Mouse (Mus musculus) forebrain, embryonic 15.5 days (tissue): Measurements from ENCODE around the gene Vav2. TPM values are rescaled to one million over a fixed set of nuclear protein-coding genes. Genes with fewer than 3 reads are reported as not detected.

Source experiments
- ATAC-seq: fragments of 200-750 bp; cut with Nextera tagmentation; replicated peaks from 2 replicates; pipeline ENCODE4 v1.8.0; 2017; ENCODE audit warnings: mild to moderate bottlenecking, moderate TSS enrichment, moderate library complexity
- H3K27ac ChIP-seq: fragments of 300-500 bp; sonication (generic); replicated peaks from 2 replicates; pipeline ENCODE4 v1.5.1; 2015; ENCODE audit warnings: mild to moderate bottlenecking, inconsistent platforms
- H3K27me3 ChIP-seq: fragments of 300-500 bp; sonication (generic); 2 replicates; pipeline ENCODE4 v1.6.1; 2015; ENCODE audit warnings: inconsistent platforms
- H3K36me3 ChIP-seq: fragments of 300-500 bp; sonication (generic); 2 replicates; pipeline ENCODE4 v1.6.1; 2015; ENCODE audit warnings: mild to moderate bottlenecking, inconsistent platforms
- H3K4me1 ChIP-seq: fragments of 300-500 bp; sonication (generic); 2 replicates; pipeline ENCODE4 v1.6.1; 2015; ENCODE audit warnings: inconsistent platforms
- H3K4me2 ChIP-seq: fragments of 300-500 bp; sonication (generic); replicated peaks from 2 replicates; pipeline ENCODE4 v1.6.1; 2015; ENCODE audit warnings: mild to moderate bottlenecking, inconsistent platforms
- H3K4me3 ChIP-seq: fragments of 300-500 bp; sonication (generic); 2 replicates; pipeline ENCODE4 v1.5.1; 2015; ENCODE audit warnings: mild to moderate bottlenecking, inconsistent platforms
- H3K9ac ChIP-seq: fragments of 300-500 bp; sonication (generic); replicated peaks from 2 replicates; pipeline ENCODE4 v1.6.1; 2015; ENCODE audit warnings: mild to moderate bottlenecking, inconsistent platforms
- H3K9me3 ChIP-seq: fragments of 300-500 bp; sonication (generic); 2 replicates; pipeline ENCODE4 v1.6.1; 2016; ENCODE audit warnings: inconsistent platforms
- WGBS: fragments of 180-500 bp; shearing (Covaris S2); methylation state at CpG from one replicate; pipeline ENCODE4 v1.1.7; 2015; ENCODE audit warnings: mixed read lengths; 5-methylcytosine and 5-hydroxymethylcytosine counted together
- polyA plus RNA-seq: library from polyadenylated mRNA; unstranded; fragments of >200 nt; fragmentation: Nextera tagmentation; extraction: Ambion mirVana; gene quantifications from 2 replicates; pipeline ENCODE4 v1.2.1, GENCODE M21; 2015

Vav2 gene
- polyA plus RNA-seq, 1 experiment from 2014 or later, result 13.9 TPM

GRCm38 (mm10) chr2:27375141-27375540 lies 51.7 kb downstream of the Vav2 start:
- H3K9me3 ChIP-seq, result no peaks in the 10 kb centered on the region
- no peak overlapping the region for H3K4me3 ChIP-seq
- no peak overlapping the region for H3K4me2 ChIP-seq
- ATAC-seq, result no peak
- 0 out of 2 replicates have a peak overlapping the region, but pooled peaks have one; percentile 1 for H3K27ac ChIP-seq
- peaks cover 44% of the 10 kb centered on the region for H3K4me1 ChIP-seq
- no peak overlapping the region for H3K9ac ChIP-seq
- 12% methylated on average over 3 of the region's 3 CpGs for WGBS
- no peaks in the 10 kb centered on the region for H3K36me3 ChIP-seq
- no peaks in the 10 kb centered on the region for H3K27me3 ChIP-seq

GRCm38 (mm10) chr2:27373349-27373748 lies 53.5 kb downstream of the Vav2 start:
- no peaks in the 10 kb centered on the region for H3K27me3 ChIP-seq
- no peak overlapping the region for H3K4me3 ChIP-seq
- 53% methylated on average over 12 of the region's 12 CpGs for WGBS
- no peak overlapping the region for H3K27ac ChIP-seq
- H3K9me3 ChIP-seq, result no peaks in the 10 kb centered on the region
- H3K4me1 ChIP-seq, result peaks cover 41% of the 10 kb centered on the region
- H3K36me3 ChIP-seq, result no peaks in the 10 kb centered on the region
- no peak overlapping the region for H3K9ac ChIP-seq
- H3K4me2 ChIP-seq, result no peak overlapping the region
- ATAC-seq, result no peak

GRCm38 (mm10) chr2:27371450-27371849 lies 55.4 kb downstream of the Vav2 start:
- H3K9me3 ChIP-seq, result no peaks in the 10 kb centered on the region
- H3K4me3 ChIP-seq, result no peak overlapping the region
- WGBS, result 91% methylated on average over 2 of the region's 2 CpGs
- H3K27me3 ChIP-seq, result no peaks in the 10 kb centered on the region
- no peak overlapping the region for H3K27ac ChIP-seq
- ATAC-seq, result no peak
- no peak overlapping the region for H3K4me2 ChIP-seq
- peaks cover 22% of the 10 kb centered on the region for H3K4me1 ChIP-seq
- H3K9ac ChIP-seq, result no peak overlapping the region
- no peaks in the 10 kb centered on the region for H3K36me3 ChIP-seq

- no peak overlapping the region for H3K4me3 ChIP-seq
- no peaks in the 10 kb centered on the region for H3K36me3 ChIP-seq
- no peak overlapping the region for H3K9ac ChIP-seq
- H3K4me1 ChIP-seq, result peaks cover 6% of the 10 kb centered on the region; the same call in 1 of the 2 replicates
- 76% methylated on average over 8 of the region's 8 CpGs for WGBS
- no peak overlapping the region for H3K4me2 ChIP-seq
- no peak for ATAC-seq
- no peak overlapping the region for H3K27ac ChIP-seq
- H3K9me3 ChIP-seq, result no peaks in the 10 kb centered on the region
- H3K27me3 ChIP-seq, result no peaks in the 10 kb centered on the region
Measured at GRCm38 (mm10) chr2:27368980-27369379, 57.9 kb downstream of the Vav2 start.

DNA sequence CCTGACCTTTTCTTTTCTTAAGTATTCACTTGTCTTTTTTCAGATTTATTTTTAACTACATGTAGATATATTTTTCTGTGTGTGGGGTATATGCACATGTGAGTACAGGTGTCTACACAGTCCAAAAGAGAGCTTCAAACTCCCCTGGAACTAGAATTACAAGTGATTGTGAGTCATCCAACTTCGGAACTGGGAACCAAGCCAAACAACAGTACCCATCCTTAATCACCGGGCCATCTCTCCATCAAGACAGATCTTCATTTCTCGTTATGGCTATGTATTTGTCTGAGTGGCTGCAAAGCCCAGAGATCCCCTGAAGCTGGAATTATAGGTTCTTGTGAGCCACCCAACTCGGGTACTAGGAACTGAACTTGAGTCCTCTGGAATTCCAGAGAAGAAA lies 61.5 kb downstream of the Vav2 start:
- no peaks in the 10 kb centered on the region for H3K9me3 ChIP-seq
- H3K4me3 ChIP-seq, result no peak overlapping the region
- no peak for ATAC-seq
- H3K4me1 ChIP-seq, result peaks cover 15% of the 10 kb centered on the region
- H3K27me3 ChIP-seq, result no peaks in the 10 kb centered on the region
- H3K36me3 ChIP-seq, result no peaks in the 10 kb centered on the region
- no peak overlapping the region for H3K27ac ChIP-seq
- H3K9ac ChIP-seq, result no peak overlapping the region
- WGBS, result 73% methylated on average over 4 of the region's 4 CpGs
- H3K4me2 ChIP-seq, result no peak overlapping the region

GRCm38 (mm10) chr2:27361786-27362185 lies 65.0 kb downstream of the Vav2 start:
- ATAC-seq, result no peak
- WGBS, result 26% methylated on average over 5 of the region's 5 CpGs
- no peak overlapping the region for H3K4me2 ChIP-seq
- H3K9ac ChIP-seq, result no peak overlapping the region
- H3K9me3 ChIP-seq, result no peaks in the 10 kb centered on the region
- H3K4me1 ChIP-seq, result peaks cover 23% of the 10 kb centered on the region
- no peaks in the 10 kb centered on the region for H3K36me3 ChIP-seq
- no peak overlapping the region for H3K4me3 ChIP-seq
- H3K27me3 ChIP-seq, result no peaks in the 10 kb centered on the region
- H3K27ac ChIP-seq, result no peak overlapping the region

DNA sequence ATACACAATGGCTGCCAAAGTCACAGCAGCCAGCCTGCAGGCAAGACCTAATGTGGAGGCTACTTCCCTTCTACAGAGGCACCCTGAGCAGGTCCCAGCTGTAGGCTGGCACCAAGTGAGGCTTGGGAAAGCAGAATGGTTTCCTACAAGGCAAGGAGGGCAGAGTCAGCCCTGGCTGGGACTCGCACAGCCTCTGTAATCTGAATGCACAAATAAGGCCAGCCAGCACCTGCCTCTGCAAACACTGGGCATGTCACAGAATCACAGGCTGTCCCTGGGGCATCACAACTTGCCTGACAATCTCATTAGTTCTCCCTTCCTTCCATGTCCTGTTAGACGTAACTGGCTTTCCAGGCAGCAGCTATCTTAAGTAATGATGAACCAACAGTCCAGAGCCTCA lies 68.4 kb downstream of the Vav2 start:
- 54% methylated on average over 2 of the region's 2 CpGs for WGBS
- no peak for ATAC-seq
- Histone ChIP-seq H3K4me3 (no peak overlapping the region), H3K4me2 (no peak overlapping the region), H3K27ac (no peak overlapping the region), H3K9ac (no peak overlapping the region), H3K27me3 (no peaks in the 10 kb centered on the region), H3K9me3 (no peaks in the 10 kb centered on the region), H3K36me3 (no peaks in the 10 kb centered on the region), H3K4me1 (peaks cover 35% of the 10 kb centered on the region)

GRCm38 (mm10) chr2:27355684-27356083 lies 71.1 kb downstream of the Vav2 start:
- no peak overlapping the region for H3K4me2 ChIP-seq
- no peak overlapping the region for H3K27ac ChIP-seq
- WGBS, result 48% methylated on average over 4 of the region's 4 CpGs
- H3K4me3 ChIP-seq, result no peak overlapping the region
- H3K27me3 ChIP-seq, result no peaks in the 10 kb centered on the region
- H3K9me3 ChIP-seq, result no peaks in the 10 kb centered on the region
- no peaks in the 10 kb centered on the region for H3K36me3 ChIP-seq
- no peak overlapping the region for H3K9ac ChIP-seq
- peaks cover 24% of the 10 kb centered on the region for H3K4me1 ChIP-seq
- no peak for ATAC-seq

DNA sequence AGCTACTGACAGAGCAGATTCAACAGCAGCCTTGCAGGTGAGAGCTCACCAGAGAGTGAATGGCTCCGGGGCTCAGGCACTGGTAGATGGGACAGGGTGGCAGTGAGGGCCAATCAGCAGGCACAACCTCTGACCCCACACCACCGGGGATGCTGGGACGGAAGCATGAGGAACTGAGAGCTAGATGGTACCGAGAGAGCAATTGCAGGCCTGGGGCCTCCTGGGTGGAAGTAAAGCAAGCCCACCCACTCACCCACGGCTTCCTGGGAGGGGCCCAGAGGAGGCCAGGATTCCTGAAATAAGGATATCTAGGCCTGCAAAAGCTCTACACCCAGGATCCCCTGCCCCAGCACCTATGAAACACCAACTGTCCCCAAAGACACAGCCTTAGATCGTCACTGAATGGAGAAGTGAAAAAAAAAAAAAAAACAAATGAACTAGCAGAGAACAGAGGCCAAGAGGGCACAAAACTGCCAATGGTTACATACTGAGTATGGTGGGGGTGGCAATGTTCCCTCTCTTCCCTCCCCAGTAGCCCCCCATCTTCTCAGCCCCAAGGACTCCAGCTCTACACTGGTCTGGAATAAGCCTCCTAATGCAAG lies 72.1 kb downstream of the Vav2 start:
- ATAC-seq, result no peak
- Histone ChIP-seq H3K4me1 (peaks cover 15% of the 10 kb centered on the region; the same call in 1 of the 2 replicates), H3K27ac (no peak overlapping the region)

DNA sequence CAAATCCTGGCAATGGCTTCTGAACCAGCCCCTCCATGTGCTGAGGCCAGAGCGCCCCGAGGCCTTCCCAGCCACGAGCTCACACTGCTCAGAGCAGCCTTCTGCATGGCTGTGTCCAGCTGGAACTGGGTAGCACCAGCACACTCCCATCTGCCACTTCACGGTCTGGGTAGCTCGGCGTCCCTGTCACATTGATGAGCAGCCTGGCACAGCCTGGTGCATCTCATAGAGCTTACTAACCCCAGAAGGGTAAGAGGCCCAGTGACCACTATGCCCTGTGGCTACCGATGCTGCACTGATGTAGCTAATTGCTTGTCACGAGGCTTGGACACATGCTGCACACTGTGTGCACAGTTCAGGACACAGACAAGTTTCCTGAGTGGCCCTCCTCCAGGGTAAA lies 74.1 kb downstream of the Vav2 start:
- 75% methylated on average over 8 of the region's 8 CpGs for WGBS
- no peak overlapping the region for H3K27ac ChIP-seq
- H3K36me3 ChIP-seq, result peaks cover 5% of the 10 kb centered on the region
- H3K9me3 ChIP-seq, result no peaks in the 10 kb centered on the region
- no peak overlapping the region for H3K9ac ChIP-seq
- no peak for ATAC-seq
- H3K4me1 ChIP-seq, result peaks cover 12% of the 10 kb centered on the region; the same call in 1 of the 2 replicates
- H3K4me2 ChIP-seq, result no peak overlapping the region
- H3K4me3 ChIP-seq, result no peak overlapping the region
- no peaks in the 10 kb centered on the region for H3K27me3 ChIP-seq

More for the DNA sequence above, 72.1 kb downstream of the Vav2 start:
- H3K4me2 ChIP-seq, result no peak overlapping the region
- no peak overlapping the region for H3K9ac ChIP-seq
- H3K27me3 ChIP-seq, result no peaks in the 10 kb centered on the region
- H3K4me3 ChIP-seq, result no peak overlapping the region
- 79% methylated on average over 6 of the region's 6 CpGs for WGBS
- peaks cover 3% of the 10 kb centered on the region for H3K36me3 ChIP-seq
- H3K9me3 ChIP-seq, result no peaks in the 10 kb centered on the region

DNA sequence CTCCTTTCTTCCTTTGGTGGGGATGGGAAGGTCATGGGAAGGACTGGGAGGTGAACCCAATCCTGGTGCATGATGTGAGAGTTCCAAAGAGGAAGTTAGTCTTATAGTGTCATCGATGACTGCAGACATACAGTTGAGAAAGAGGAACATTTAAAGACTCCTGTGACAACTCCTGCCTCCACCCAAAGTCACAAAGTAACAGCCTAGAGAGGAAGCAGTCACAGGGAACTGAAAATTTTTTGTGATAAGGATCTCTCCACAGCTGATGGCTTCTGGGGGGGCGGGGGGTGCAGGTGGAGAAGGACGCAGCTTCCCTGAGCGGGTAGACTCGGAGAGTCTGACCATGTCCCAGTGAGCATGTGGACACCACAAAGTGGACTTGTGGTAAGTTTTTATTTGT lies 76.5 kb downstream of the Vav2 start:
- Histone ChIP-seq H3K36me3 (peaks cover 5% of the 10 kb centered on the region), H3K4me1 (peaks cover 3% of the 10 kb centered on the region; the same call in 1 of the 2 replicates), H3K27ac (no peak overlapping the region), H3K4me2 (no peak overlapping the region), H3K27me3 (no peaks in the 10 kb centered on the region), H3K9ac (no peak overlapping the region), H3K4me3 (no peak overlapping the region), H3K9me3 (no peaks in the 10 kb centered on the region)
- ATAC-seq, result no peak
- WGBS, result 98% methylated on average over 5 of the region's 5 CpGs

- H3K9ac ChIP-seq, result peak overlapping the region; percentile 25
- peak overlapping the region; percentile 36 for H3K4me2 ChIP-seq
- peaks cover 19% of the 10 kb centered on the region for H3K4me1 ChIP-seq
- 13% methylated on average over 12 of the region's 12 CpGs for WGBS
- H3K4me3 ChIP-seq, result peak overlapping the region; percentile 10; the same call in 1 of the 2 replicates
- no peaks in the 10 kb centered on the region for H3K9me3 ChIP-seq
- no peaks in the 10 kb centered on the region for H3K36me3 ChIP-seq
- no peaks in the 10 kb centered on the region for H3K27me3 ChIP-seq
- 0 out of 2 replicates have a peak, but pooled peaks have one; percentile 47 for ATAC-seq
- H3K27ac ChIP-seq, result peak overlapping the region; percentile 87
Measured at GRCm38 (mm10) chr2:27343984-27344453, 82.8 kb downstream of the Vav2 start.

- Histone ChIP-seq H3K36me3 (no peaks in the 10 kb centered on the region), H3K9ac (no peak overlapping the region), H3K27me3 (no peaks in the 10 kb centered on the region), H3K4me2 (no peak overlapping the region), H3K27ac (no peak overlapping the region), H3K9me3 (no peaks in the 10 kb centered on the region), H3K4me3 (no peak overlapping the region), H3K4me1 (peaks cover 19% of the 10 kb centered on the region)
- no peak for ATAC-seq
- 91% methylated on average over 6 of the region's 6 CpGs for WGBS
Measured at GRCm38 (mm10) chr2:27340682-27341081, 86.2 kb downstream of the Vav2 start.
